Mouse (Mus musculus) heart, embryonic 12.5 days (tissue): Measurements from ENCODE around the gene Rpp25. TPM values are rescaled to one million over a fixed set of nuclear protein-coding genes. Genes with fewer than 3 reads are reported as not detected.

Source experiments
- ATAC-seq: fragments of 200-750 bp; cut with Nextera tagmentation; 2 replicates; pipeline ENCODE4 v1.8.0; 2017; ENCODE audit warnings: moderate TSS enrichment, moderate library complexity; ENCODE audit not compliant: insufficient number of reproducible peaks, low FRiP score
- H3K27ac ChIP-seq: fragments of 300-500 bp; sonication (generic); 2 replicates; pipeline ENCODE4 v1.5.1; 2016; ENCODE audit warnings: mild to moderate bottlenecking, moderate library complexity; ENCODE audit not compliant: poor library complexity, severe bottlenecking
- H3K27me3 ChIP-seq: fragments of 300-500 bp; sonication (generic); replicated peaks from 2 replicates; pipeline ENCODE4 v1.6.1; 2016; ENCODE audit warnings: mild to moderate bottlenecking, moderate library complexity
- H3K36me3 ChIP-seq: fragments of 300-500 bp; sonication (generic); 2 replicates; pipeline ENCODE4 v1.6.1; 2016; ENCODE audit warnings: mild to moderate bottlenecking, moderate library complexity
- H3K4me1 ChIP-seq: fragments of 300-500 bp; sonication (generic); replicated peaks from 2 replicates; pipeline ENCODE4 v1.6.1; 2016; ENCODE audit warnings: mild to moderate bottlenecking
- H3K4me2 ChIP-seq: fragments of 300-500 bp; sonication (generic); 2 replicates; pipeline ENCODE4 v1.6.1; 2016; ENCODE audit warnings: mild to moderate bottlenecking, moderate library complexity
- H3K4me3 ChIP-seq: fragments of 300-500 bp; sonication (generic); 2 replicates; pipeline ENCODE4 v1.5.1; 2016; ENCODE audit warnings: mild to moderate bottlenecking
- H3K9ac ChIP-seq: fragments of 300-500 bp; sonication (generic); 2 replicates; pipeline ENCODE4 v1.6.1; 2016; ENCODE audit warnings: mild to moderate bottlenecking, moderate library complexity
- H3K9me3 ChIP-seq: fragments of 300-500 bp; sonication (generic); replicated peaks from 2 replicates; pipeline ENCODE4 v1.6.1; 2016; ENCODE audit warnings: mild to moderate bottlenecking, moderate library complexity
- WGBS: fragments of 180-500 bp; shearing (Covaris S2); methylation state at CpG from one replicate; pipeline ENCODE4 v1.1.7; 2016; 5-methylcytosine and 5-hydroxymethylcytosine counted together
- polyA plus RNA-seq: library from polyadenylated mRNA; unstranded; fragments of >200 nt; fragmentation: Nextera tagmentation; extraction: Ambion mirVana; gene quantifications from 2 replicates; pipeline ENCODE4 v1.2.1, GENCODE M21; 2016

The Rpp25 gene
- polyA plus RNA-seq, 1 experiment from 2014 or later, result 14.2 TPM

- Histone ChIP-seq H3K9me3 (no peaks in the 10 kb centered on the region), H3K36me3 (peaks cover 52% of the 10 kb centered on the region), H3K4me3 (peak overlapping the region; percentile 81), H3K9ac (peak overlapping the region; percentile 85), H3K4me1 (peaks cover 14% of the 10 kb centered on the region), H3K27me3 (no peaks in the 10 kb centered on the region), H3K4me2 (peak overlapping the region; percentile 71), H3K27ac (peak overlapping the region; percentile 83)
- peak; percentile 54 for ATAC-seq
- WGBS, result under 1% methylated on average over 24 of the region's 24 CpGs
Observed at GRCm38 (mm10) chr9:57537728-57538181, 33.9 kb downstream of the Rpp25 start.

GRCm38 (mm10) chr9:57539550-57539949, 35.7 kb downstream of the Rpp25 start:
- H3K4me1 ChIP-seq, result peaks cover 14% of the 10 kb centered on the region
- H3K27ac ChIP-seq, result no peak overlapping the region
- H3K9me3 ChIP-seq, result no peaks in the 10 kb centered on the region
- ATAC-seq, result no peak
- no peak overlapping the region for H3K9ac ChIP-seq
- no peak overlapping the region for H3K4me3 ChIP-seq
- no peaks in the 10 kb centered on the region for H3K27me3 ChIP-seq
- peaks cover 56% of the 10 kb centered on the region for H3K36me3 ChIP-seq
- 87% methylated on average over 2 of the region's 2 CpGs for WGBS
- H3K4me2 ChIP-seq, result no peak overlapping the region

- Histone ChIP-seq H3K36me3 (peaks cover 70% of the 10 kb centered on the region), H3K9ac (no peak overlapping the region), H3K4me2 (no peak overlapping the region), H3K4me1 (peaks cover 14% of the 10 kb centered on the region), H3K27me3 (no peaks in the 10 kb centered on the region), H3K27ac (no peak overlapping the region), H3K9me3 (no peaks in the 10 kb centered on the region), H3K4me3 (no peak overlapping the region)
- 13% methylated on average over 1 of the region's 1 CpGs for WGBS
- no peak for ATAC-seq
Observed at GRCm38 (mm10) chr9:57541312-57541711, 37.5 kb downstream of the Rpp25 start.

- WGBS, result 79% methylated on average over 3 of the region's 3 CpGs
- H3K4me2 ChIP-seq, result no peak overlapping the region
Observed at GRCm38 (mm10) chr9:57543951-57544350, 40.1 kb downstream of the Rpp25 start.

GRCm38 (mm10) chr9:57547287-57547686, 43.5 kb downstream of the Rpp25 start:
- ATAC-seq, result no peak
- no peak overlapping the region for H3K4me2 ChIP-seq
- no peak overlapping the region for H3K9ac ChIP-seq
- peaks cover 42% of the 10 kb centered on the region for H3K4me1 ChIP-seq
- H3K27ac ChIP-seq, result no peak overlapping the region
- no peaks in the 10 kb centered on the region for H3K27me3 ChIP-seq
- peaks cover 69% of the 10 kb centered on the region for H3K36me3 ChIP-seq
- H3K9me3 ChIP-seq, result no peaks in the 10 kb centered on the region
- H3K4me3 ChIP-seq, result no peak overlapping the region
- WGBS, result 51% methylated on average over 5 of the region's 5 CpGs

More at GRCm38 (mm10) chr9:57543951-57544350, 40.1 kb downstream of the Rpp25 start:
- Histone ChIP-seq H3K27ac (no peak overlapping the region), H3K36me3 (peaks cover 89% of the 10 kb centered on the region), H3K9me3 (no peaks in the 10 kb centered on the region), H3K27me3 (no peaks in the 10 kb centered on the region), H3K4me1 (peaks cover 18% of the 10 kb centered on the region), H3K9ac (no peak overlapping the region), H3K4me3 (no peak overlapping the region)
- ATAC-seq, result no peak

- peaks cover 63% of the 10 kb centered on the region for H3K36me3 ChIP-seq
- no peaks in the 10 kb centered on the region for H3K27me3 ChIP-seq
- H3K4me3 ChIP-seq, result no peak overlapping the region
- no peak overlapping the region for H3K27ac ChIP-seq
- H3K4me1 ChIP-seq, result peaks cover 42% of the 10 kb centered on the region
- no peak for ATAC-seq
- WGBS, result 84% methylated on average over 11 of the region's 11 CpGs
- H3K9me3 ChIP-seq, result no peaks in the 10 kb centered on the region
- H3K4me2 ChIP-seq, result no peak overlapping the region
- H3K9ac ChIP-seq, result no peak overlapping the region
Observed at GRCm38 (mm10) chr9:57547869-57548268, 44.0 kb downstream of the Rpp25 start.

GRCm38 (mm10) chr9:57549186-57549585, 45.4 kb downstream of the Rpp25 start:
- WGBS, result 92% methylated on average over 4 of the region's 4 CpGs
- Histone ChIP-seq H3K27me3 (no peaks in the 10 kb centered on the region), H3K36me3 (peaks cover 50% of the 10 kb centered on the region), H3K4me1 (peaks cover 42% of the 10 kb centered on the region), H3K9ac (no peak overlapping the region), H3K4me2 (no peak overlapping the region), H3K27ac (peak overlapping the region; percentile 93; the same call in 1 of the 2 replicates), H3K9me3 (no peaks in the 10 kb centered on the region), H3K4me3 (no peak overlapping the region)
- ATAC-seq, result no peak

- H3K4me2 ChIP-seq, result peak overlapping the region; percentile 43
- peak overlapping the region; percentile 36; the same call in 1 of the 2 replicates for H3K9ac ChIP-seq
- H3K9me3 ChIP-seq, result no peaks in the 10 kb centered on the region
- H3K27ac ChIP-seq, result peak overlapping the region; percentile 93
- WGBS, result 56% methylated on average over 11 of the region's 11 CpGs
- H3K27me3 ChIP-seq, result no peaks in the 10 kb centered on the region
- peaks cover 39% of the 10 kb centered on the region for H3K36me3 ChIP-seq
- H3K4me1 ChIP-seq, result peaks cover 42% of the 10 kb centered on the region
- peak; percentile 52; the same call in 1 of the 2 replicates for ATAC-seq
- H3K4me3 ChIP-seq, result peak overlapping the region; percentile 9; the same call in 1 of the 2 replicates
Observed at GRCm38 (mm10) chr9:57550126-57550862, 46.5 kb downstream of the Rpp25 start.

- H3K27ac ChIP-seq, result no peak within 1 kb of the TSS
- H3K4me1 ChIP-seq, result peaks cover 40% of the 10 kb centered on the region
- H3K9me3 ChIP-seq, result no peaks in the 10 kb centered on the region
- H3K4me3 ChIP-seq, result peak within 1 kb of the TSS; percentile 79
- peaks cover 21% of the 10 kb centered on the region for H3K36me3 ChIP-seq
- peak within 1 kb of the TSS; percentile 84 for H3K4me2 ChIP-seq
- peak within 1 kb of the TSS; percentile 84 for H3K9ac ChIP-seq
- peak; percentile 40; the same call in 1 of the 2 replicates for ATAC-seq
- no peaks in the 10 kb centered on the region for H3K27me3 ChIP-seq
- under 1% methylated on average over 28 of the region's 28 CpGs for WGBS
Observed at GRCm38 (mm10) chr9:57552139-57552887, 48.5 kb downstream of the Rpp25 start, which contains the start of gene Mpi. Mpi (minus strand) TSS chr9:57552763.

- H3K36me3 ChIP-seq, result peaks cover 15% of the 10 kb centered on the region
- WGBS, result 64% methylated on average over 11 of the region's 11 CpGs
- H3K9me3 ChIP-seq, result no peaks in the 10 kb centered on the region
- H3K27me3 ChIP-seq, result no peaks in the 10 kb centered on the region
- H3K9ac ChIP-seq, result no peak overlapping the region
- ATAC-seq, result no peak
- no peak overlapping the region for H3K4me3 ChIP-seq
- no peak overlapping the region for H3K27ac ChIP-seq
- H3K4me1 ChIP-seq, result peaks cover 32% of the 10 kb centered on the region
- H3K4me2 ChIP-seq, result no peak overlapping the region
Observed at GRCm38 (mm10) chr9:57553119-57553518, 49.3 kb downstream of the Rpp25 start.

- Histone ChIP-seq H3K9ac (no peak overlapping the region), H3K36me3 (no peaks in the 10 kb centered on the region; the same call in 1 of the 2 replicates), H3K9me3 (no peaks in the 10 kb centered on the region), H3K4me3 (no peak overlapping the region), H3K27ac (no peak overlapping the region), H3K4me1 (peaks cover 17% of the 10 kb centered on the region), H3K27me3 (no peaks in the 10 kb centered on the region), H3K4me2 (no peak overlapping the region)
- no peak for ATAC-seq
- 63% methylated on average over 3 of the region's 3 CpGs for WGBS
Observed at GRCm38 (mm10) chr9:57554753-57555152, 50.9 kb downstream of the Rpp25 start.
